Mouse (Mus musculus) ES-CJ7 (cell line): ENCODE data around the gene Lpar3.
"Not testable (repeated sequence)": the region's sequence is repeated elsewhere in the genome, so short reads cannot be mapped to it uniquely, and the experiment has no call there.

Experiments
- DNase-seq: peaks from one replicate; pipeline ENCODE4 v3.0.0; 2011; ENCODE audit warnings: low read depth, low spot score

Lpar3 gene

GRCm38 (mm10) chr3:146209759-146210158 lies 11.0 kb upstream of the Lpar3 start:
- not testable (repeated sequence) for DNase-seq

DNA sequence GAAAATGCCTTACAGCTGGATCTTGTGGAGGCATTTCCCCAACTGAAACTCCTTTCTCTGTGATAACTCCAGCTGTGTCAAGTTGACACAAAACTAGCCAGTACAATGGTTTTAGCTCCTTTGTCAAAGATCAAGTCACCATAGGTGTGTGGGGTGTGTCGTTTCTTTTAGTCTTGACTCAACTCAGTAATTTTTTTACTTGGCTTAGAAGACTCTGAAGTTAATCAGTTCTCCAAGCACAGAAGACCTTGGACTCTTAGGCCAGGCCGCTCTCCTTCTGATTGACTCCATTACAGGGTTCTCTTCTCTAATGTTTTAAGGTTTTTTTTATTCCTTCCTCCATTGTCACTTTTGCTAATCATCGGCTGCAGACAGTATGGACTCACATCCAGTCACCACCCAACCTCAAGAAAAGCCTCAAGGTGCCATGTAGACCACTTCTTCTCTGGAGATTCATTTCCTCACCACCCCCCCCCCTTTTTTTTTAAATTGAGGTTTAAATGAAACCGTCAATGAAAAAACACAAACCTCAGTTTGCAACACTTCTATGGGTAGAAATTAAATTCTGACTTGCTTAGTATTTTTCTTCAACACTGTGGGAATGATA lies 9.5 kb upstream of the Lpar3 start:
- no peak for DNase-seq

- DNase-seq = no peak
Measured at GRCm38 (mm10) chr3:146211964-146212363, 8.8 kb upstream of the Lpar3 start.

DNA sequence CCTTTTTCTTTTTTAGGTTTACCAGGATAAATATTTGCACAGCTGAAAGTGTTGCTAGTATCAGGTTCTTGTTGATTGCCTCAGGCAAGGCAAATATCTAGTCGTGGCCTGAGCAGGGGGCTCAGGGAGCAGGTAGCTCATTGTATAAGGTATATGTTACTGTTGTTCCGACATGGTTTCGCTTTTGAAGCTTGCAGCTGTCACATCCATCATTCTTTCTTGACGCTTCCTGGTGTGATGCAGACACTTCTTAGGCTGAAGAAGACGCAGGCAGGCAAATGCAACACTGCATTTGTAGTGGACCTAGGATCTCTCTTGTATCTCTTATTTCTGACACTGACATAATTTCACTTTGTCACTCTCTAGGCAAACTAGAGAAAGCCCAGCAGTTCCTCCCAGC lies 7.4 kb upstream of the Lpar3 start:
- no peak for DNase-seq

DNA sequence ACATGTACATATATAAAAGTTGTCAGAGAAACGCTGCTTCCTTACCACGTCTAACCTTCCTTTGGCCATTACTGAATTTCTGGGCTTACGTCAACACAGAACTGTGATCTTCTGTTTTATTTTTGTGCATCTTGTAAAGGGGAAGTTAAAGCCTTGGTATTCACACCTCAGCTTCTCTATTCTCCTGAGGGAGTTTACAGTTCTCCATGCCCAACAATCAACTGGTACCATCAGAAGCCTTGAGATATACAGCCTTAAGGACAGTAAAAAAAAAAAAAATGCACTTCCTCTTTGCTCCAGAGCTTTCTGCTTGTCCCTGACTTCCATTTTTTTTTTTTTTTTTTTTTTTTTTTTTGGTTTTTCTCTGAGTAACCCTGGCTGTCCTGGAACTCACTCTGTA lies 4.2 kb upstream of the Lpar3 start:
- DNase-seq = no peak

- DNase-seq = no peak
Measured at GRCm38 (mm10) chr3:146224271-146224670, 3.5 kb downstream of the Lpar3 start.

DNA sequence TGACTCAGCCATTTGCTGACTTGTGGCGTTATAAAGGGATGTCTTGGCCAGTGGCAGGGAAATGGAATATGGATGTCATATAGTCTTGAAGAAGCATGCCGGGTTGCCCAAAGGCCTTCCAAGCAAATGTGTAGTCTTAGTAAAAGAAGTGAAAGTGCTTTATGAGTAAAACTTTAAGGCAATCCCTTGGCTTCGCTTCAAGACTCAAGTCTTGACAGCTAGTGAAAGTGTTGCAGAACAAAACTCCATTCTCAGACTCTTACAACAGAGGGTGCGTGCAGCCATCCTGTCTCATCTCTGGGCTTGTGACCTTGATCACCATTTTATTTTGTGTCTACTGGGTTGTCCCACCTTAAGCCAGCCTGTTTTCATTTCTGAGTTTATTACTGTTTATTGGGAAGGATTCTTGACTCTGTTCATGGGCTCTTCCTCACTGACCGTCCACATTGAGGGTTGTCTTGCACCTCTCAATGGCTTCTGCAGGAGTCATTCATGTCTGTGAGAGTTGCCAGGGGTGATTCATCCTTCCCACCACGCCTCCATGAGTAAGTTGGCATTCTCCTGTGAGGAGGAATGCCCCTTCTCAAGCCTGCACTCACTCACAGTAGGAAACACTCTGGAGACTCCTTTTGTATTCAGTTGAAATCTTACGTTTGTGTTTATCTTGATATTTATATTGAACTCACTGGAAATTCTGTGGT lies 4.4 kb downstream of the Lpar3 start:
- DNase-seq = no peak

GRCm38 (mm10) chr3:146227427-146227826 lies 6.7 kb downstream of the Lpar3 start:
- DNase-seq = peak; percentile 40

DNA sequence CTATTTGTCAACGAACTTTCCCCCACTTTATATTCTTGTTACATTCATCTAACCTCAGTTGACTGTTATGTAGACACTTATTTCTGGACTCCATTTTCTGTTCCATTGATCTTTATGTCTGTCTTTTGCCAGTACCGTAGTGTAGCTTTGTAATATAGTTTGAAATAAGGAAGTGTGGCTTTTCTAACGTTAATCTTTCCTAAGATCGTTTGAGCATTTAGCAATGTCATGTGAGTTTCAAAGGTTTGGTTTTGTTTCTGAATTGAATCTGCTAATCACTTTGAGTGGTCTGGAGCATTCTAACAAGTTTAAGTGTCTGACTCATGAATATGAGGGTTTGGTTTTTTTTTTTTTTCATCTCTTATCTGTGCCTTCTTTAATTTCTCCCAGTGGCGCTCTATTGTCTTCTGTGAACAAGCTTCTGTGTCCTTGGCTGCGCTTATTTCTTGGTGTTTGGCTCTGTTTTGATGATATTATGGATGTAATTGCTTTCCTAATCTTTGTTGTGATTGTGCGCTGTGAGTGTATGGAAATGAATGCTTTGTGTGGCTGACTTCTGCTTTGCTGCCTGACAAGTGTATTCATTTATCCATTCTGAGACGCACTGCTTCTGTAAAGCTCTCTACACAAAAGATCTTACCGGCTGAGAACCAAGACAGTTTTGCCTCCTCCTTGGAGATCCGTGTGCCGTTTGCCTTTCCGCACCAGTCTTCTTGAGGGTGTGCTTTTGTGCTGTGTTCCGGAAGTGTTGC lies 8.0 kb downstream of the Lpar3 start:
- no peak for DNase-seq

- DNase-seq = no peak
Measured at GRCm38 (mm10) chr3:146232708-146233107, 11.9 kb downstream of the Lpar3 start.

- DNase-seq = no peak
Measured at GRCm38 (mm10) chr3:146233741-146234140, 13.0 kb downstream of the Lpar3 start.

GRCm38 (mm10) chr3:146234530-146234929 lies 13.8 kb downstream of the Lpar3 start:
- DNase-seq = no peak

DNA sequence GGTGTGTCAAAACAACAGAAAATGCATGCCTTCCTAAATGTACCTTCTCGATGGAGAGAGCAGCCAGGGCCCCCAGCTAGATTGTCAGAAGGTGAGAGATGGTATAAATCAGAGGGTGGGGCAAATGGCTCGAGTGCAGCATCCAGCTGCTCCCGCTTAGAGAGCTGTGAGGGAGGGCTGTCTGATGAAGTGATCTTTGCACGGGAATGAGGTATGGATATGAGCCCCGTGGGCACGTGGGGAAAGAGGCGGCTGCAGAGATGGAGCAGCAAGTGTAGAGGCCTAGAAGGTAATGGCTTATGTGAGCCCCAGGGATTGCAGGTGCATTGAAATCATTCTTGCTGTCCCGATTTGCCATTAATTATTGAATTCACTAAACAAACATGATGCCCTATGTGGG lies 15.5 kb downstream of the Lpar3 start:
- no peak for DNase-seq

DNA sequence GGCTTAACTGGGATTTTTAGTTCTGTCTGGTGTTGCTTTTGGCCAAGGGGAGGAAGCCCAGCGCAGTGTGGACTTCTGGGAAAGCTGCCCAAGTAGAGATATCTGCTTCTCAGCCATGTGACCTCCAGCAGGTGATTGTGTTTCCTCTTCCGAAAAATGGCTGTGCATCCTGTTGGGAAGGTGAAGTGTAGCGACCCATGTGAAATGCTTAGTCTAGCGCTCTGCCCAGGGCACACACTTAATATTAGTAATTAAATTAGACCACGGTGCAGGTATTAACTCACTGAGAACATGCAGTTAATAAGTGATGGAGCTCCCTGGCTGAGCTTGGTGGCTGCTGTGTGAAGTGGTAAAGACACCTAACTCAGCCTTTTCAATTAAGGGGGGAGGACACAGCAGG lies 16.9 kb downstream of the Lpar3 start:
- DNase-seq = no peak

GRCm38 (mm10) chr3:146244630-146245029 lies 23.9 kb downstream of the Lpar3 start:
- DNase-seq = no peak

DNA sequence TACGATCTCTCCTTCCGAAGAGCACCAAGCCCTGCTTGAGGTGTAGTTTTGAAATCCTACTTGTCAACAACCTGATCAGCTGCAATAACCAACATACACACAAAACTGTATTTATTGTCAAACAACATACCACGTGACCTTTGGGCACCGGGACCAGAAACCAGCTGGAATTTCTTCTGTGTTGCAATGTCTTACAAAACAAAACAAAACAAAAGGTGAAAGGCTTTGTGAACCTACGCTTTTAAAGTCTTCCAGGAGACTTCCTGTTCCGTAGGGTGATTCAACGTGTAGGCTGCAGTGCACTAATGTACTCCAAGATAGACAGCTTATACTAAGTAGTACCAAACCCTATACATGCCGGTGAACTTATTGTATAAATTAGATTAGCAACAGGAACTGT lies 25.8 kb downstream of the Lpar3 start:
- DNase-seq = no peak

- no peak for DNase-seq
Measured at GRCm38 (mm10) chr3:146246992-146247391, 26.2 kb downstream of the Lpar3 start.

- DNase-seq = no peak
Measured at GRCm38 (mm10) chr3:146249895-146250294, 29.1 kb downstream of the Lpar3 start.

GRCm38 (mm10) chr3:146251771-146252170 lies 31.0 kb downstream of the Lpar3 start:
- DNase-seq = no peak

GRCm38 (mm10) chr3:146253736-146254320 lies 33.1 kb downstream of the Lpar3 start:
- DNase-seq = no peak

DNA sequence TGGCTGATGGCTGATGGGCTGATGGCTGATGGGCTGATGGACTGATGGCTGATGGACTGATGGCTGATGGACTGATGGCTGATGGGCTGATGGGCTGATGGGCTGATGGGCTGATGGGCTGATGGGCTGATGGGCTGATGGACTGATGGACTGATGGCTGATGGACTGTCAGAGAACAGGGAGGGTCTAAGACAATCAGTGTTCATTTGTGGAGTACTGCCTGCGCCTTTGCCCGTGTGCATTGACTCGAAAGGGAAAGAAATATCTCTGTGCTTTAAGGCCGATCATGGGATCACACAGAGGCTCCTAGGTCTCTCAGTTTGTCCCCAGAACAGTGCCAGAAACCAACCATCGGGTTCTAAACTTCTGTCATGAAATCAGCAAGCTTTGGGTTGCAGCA lies 34.4 kb downstream of the Lpar3 start:
- no peak for DNase-seq

GRCm38 (mm10) chr3:146257483-146258122 lies 36.8 kb downstream of the Lpar3 start:
- no peak for DNase-seq
